Mouse (Mus musculus) cerebellum, postnatal 4 days (tissue): ENCODE data around the gene Ptpre.

ENCODE experiments used
- DNase-seq, 2 experiments: peaks; one replicate each; pipeline ENCODE4 v3.0.0; 2022; ENCODE audit warnings: low spot score in 2 of 2, mixed read lengths in 1 of 2

The Ptpre gene

GRCm38 (mm10) chr7:135723672-135724341 lies 186.5 kb downstream of the Ptpre start:
- no peak for DNase-seq

DNA sequence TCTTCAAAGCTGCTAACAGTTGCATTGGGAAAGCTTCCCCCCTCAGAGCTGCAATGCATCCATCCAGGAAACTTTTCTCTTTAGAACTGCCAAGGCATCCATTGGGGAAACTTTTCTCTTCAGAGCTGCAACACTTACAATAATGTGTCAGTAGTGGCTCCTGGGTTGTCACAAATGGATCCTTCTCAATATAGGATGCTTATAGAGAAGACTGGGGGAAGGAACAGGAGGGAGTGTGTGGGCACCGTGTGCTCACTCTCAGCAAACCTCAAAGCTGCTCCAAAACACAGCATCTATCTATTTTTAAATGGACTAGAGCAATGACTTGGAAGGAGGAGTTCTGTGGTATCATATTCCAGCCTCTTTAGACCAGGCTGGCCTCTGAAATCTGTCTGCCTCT lies 189.4 kb downstream of the Ptpre start:
- DNase-seq = no peak

- no peak for DNase-seq
Measured at GRCm38 (mm10) chr7:135728038-135728437, 190.8 kb downstream of the Ptpre start.

- no peak for DNase-seq
Measured at GRCm38 (mm10) chr7:135734379-135734778, 197.1 kb downstream of the Ptpre start.

DNA sequence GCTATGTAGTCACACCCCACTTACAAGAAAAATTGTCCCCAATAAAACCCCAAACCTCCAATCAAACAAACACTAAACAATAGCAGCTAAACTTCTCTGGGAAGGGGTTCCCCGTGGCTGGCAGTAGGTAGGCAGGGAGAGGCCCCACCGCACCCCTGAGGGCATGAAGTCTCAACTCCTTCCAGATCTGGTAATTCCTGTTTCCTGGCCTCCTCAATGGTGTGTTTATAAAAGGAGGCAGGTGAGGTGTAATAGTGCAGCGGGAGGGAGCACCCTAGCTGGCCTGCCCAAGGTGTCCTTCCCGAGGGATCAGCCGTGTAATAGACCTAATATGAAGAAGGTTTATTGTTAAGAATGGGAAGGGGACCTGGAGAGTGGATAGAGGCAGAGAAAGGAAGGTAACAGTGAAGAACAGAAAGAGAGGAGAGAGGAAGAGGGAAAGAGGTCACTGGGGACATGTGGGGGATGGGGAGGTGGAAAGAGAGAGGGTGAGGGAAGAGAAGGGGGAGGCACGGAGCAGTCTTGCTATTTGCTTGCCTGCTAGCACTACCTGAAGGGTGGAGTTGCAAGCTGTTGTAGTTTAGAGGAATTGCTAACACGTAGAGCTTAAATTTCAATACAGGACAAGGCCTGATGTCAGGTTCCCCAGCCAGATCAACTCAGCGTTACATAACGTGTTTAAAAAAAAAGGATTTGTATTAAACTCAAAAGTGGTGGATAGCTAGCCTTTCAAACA lies 197.8 kb downstream of the Ptpre start:
- no peak for DNase-seq
